Mouse (Mus musculus) liver, embryonic 15.5 days (tissue): Measurements from ENCODE around the gene Gas2l1. TPM values are rescaled to one million over a fixed set of nuclear protein-coding genes. Genes with fewer than 3 reads are reported as not detected.
A peak's percentile ranks its signal among the peaks of the same experiment; 100 is the strongest.

ENCODE experiments used
- ATAC-seq: fragments of 200-750 bp; cut with Nextera tagmentation; 2 replicates; pipeline ENCODE4 v1.8.0; 2017; ENCODE audit warnings: moderate number of reproducible peaks, mild to moderate bottlenecking, moderate library complexity; ENCODE audit not compliant: insufficient read depth
- H3K27ac ChIP-seq: fragments of 300-500 bp; sonication (generic); replicated peaks from 2 replicates; pipeline ENCODE4 v1.5.1; 2015; ENCODE audit warnings: mild to moderate bottlenecking, inconsistent platforms
- H3K27me3 ChIP-seq: fragments of 300-500 bp; sonication (generic); 2 replicates; pipeline ENCODE4 v1.6.1; 2015; ENCODE audit warnings: mild to moderate bottlenecking, inconsistent platforms
- H3K36me3 ChIP-seq: fragments of 300-500 bp; sonication (generic); replicated peaks from 2 replicates; pipeline ENCODE4 v1.6.1; 2015; ENCODE audit warnings: moderate library complexity, mild to moderate bottlenecking, inconsistent platforms
- H3K4me1 ChIP-seq: fragments of 300-500 bp; sonication (generic); replicated peaks from 2 replicates; pipeline ENCODE4 v1.6.1; 2015; ENCODE audit warnings: inconsistent platforms
- H3K4me2 ChIP-seq: fragments of 300-500 bp; sonication (generic); 2 replicates; pipeline ENCODE4 v1.6.1; 2015; ENCODE audit warnings: moderate library complexity, mild to moderate bottlenecking, inconsistent platforms
- H3K4me3 ChIP-seq: fragments of 300-500 bp; sonication (generic); replicated peaks from 2 replicates; pipeline ENCODE4 v1.5.1; 2015; ENCODE audit warnings: mild to moderate bottlenecking, inconsistent platforms
- H3K9ac ChIP-seq: fragments of 300-500 bp; sonication (generic); 2 replicates; pipeline ENCODE4 v1.6.1; 2015; ENCODE audit warnings: moderate library complexity, mild to moderate bottlenecking, inconsistent platforms
- H3K9me3 ChIP-seq: fragments of 300-500 bp; sonication (generic); replicated peaks from 2 replicates; pipeline ENCODE4 v1.6.1; 2016; ENCODE audit warnings: inconsistent platforms
- WGBS: fragments of 180-500 bp; shearing (Covaris S2); methylation state at CpG from one replicate; pipeline ENCODE4 v1.1.7; 2015; ENCODE audit warnings: mixed read lengths; ENCODE audit not compliant: insufficient replicate concordance; 5-methylcytosine and 5-hydroxymethylcytosine counted together
- microRNA-seq: library from miRNA; unstranded; fragments of <30 nt; microRNA quantifications from one replicate; pipeline ENCODE4, GENCODE M21; 2016
- polyA plus RNA-seq: library from polyadenylated mRNA; unstranded; fragments of >200 nt; fragmentation: Nextera tagmentation; extraction: Ambion mirVana; gene quantifications from 2 replicates; pipeline ENCODE4 v1.2.1, GENCODE M21; 2015

The Gas2l1 gene
- polyA plus RNA-seq, 1 experiment from 2014 or later, result 12.1 TPM

- peaks cover 44% of the 10 kb centered on the region for H3K36me3 ChIP-seq
Measured at GRCm38 (mm10) chr11:5010205-5010604, 54.9 kb downstream of the Gas2l1 start.

GRCm38 (mm10) chr11:5009354-5010074 is 55.6 kb downstream of the Gas2l1 start:
- 20% methylated on average over 3 of the region's 3 CpGs for WGBS
- peak overlapping the region; percentile 52 for H3K9ac ChIP-seq
- peaks cover 82% of the 10 kb centered on the region for H3K4me1 ChIP-seq
- H3K27me3 ChIP-seq, result no peaks in the 10 kb centered on the region
- H3K9me3 ChIP-seq, result no peaks in the 10 kb centered on the region
- peak overlapping the region; percentile 65 for H3K4me2 ChIP-seq
- peak overlapping the region; percentile 94 for H3K27ac ChIP-seq
- H3K4me3 ChIP-seq, result peak overlapping the region; percentile 52
- ATAC-seq, result peak; percentile 92
- peaks cover 38% of the 10 kb centered on the region for H3K36me3 ChIP-seq

More at GRCm38 (mm10) chr11:5010205-5010604, 54.9 kb downstream of the Gas2l1 start:
- no peak for ATAC-seq
- peak overlapping the region; percentile 65 for H3K4me2 ChIP-seq
- peak overlapping the region; percentile 52 for H3K4me3 ChIP-seq
- H3K4me1 ChIP-seq, result peaks cover 75% of the 10 kb centered on the region
- no peaks in the 10 kb centered on the region for H3K27me3 ChIP-seq
- H3K9ac ChIP-seq, result peak overlapping the region; percentile 52
- no peaks in the 10 kb centered on the region for H3K9me3 ChIP-seq
- H3K27ac ChIP-seq, result peak overlapping the region; percentile 94
- 38% methylated on average over 1 of the region's 1 CpGs for WGBS

- H3K27ac ChIP-seq, result peak overlapping the region; percentile 94
Measured at GRCm38 (mm10) chr11:5008867-5009266, 56.3 kb downstream of the Gas2l1 start.

GRCm38 (mm10) chr11:5007186-5007585 is 57.9 kb downstream of the Gas2l1 start:
- H3K27ac ChIP-seq, result peak overlapping the region; percentile 94

More at GRCm38 (mm10) chr11:5008867-5009266, 56.3 kb downstream of the Gas2l1 start:
- Histone ChIP-seq H3K27me3 (no peaks in the 10 kb centered on the region), H3K4me1 (peaks cover 83% of the 10 kb centered on the region), H3K36me3 (peaks cover 31% of the 10 kb centered on the region), H3K4me2 (peak overlapping the region; percentile 65), H3K9me3 (no peaks in the 10 kb centered on the region), H3K9ac (peak overlapping the region; percentile 5; the same call in 1 of the 2 replicates), H3K4me3 (peak overlapping the region; percentile 52)
- ATAC-seq, result peak; percentile 76
- WGBS, result 25% methylated on average over 3 of the region's 3 CpGs

GRCm38 (mm10) chr11:5005528-5005927 is 59.6 kb downstream of the Gas2l1 start:
- H3K4me3 ChIP-seq, result no peak overlapping the region
- peaks cover 23% of the 10 kb centered on the region for H3K36me3 ChIP-seq
- H3K27me3 ChIP-seq, result no peaks in the 10 kb centered on the region
- WGBS, result 81% methylated on average over 2 of the region's 2 CpGs
- H3K27ac ChIP-seq, result peak overlapping the region; percentile 80
- ATAC-seq, result no peak
- 0 out of 2 replicates have a peak overlapping the region, but pooled peaks have one; percentile 5 for H3K4me2 ChIP-seq
- H3K9me3 ChIP-seq, result no peaks in the 10 kb centered on the region
- H3K4me1 ChIP-seq, result peaks cover 88% of the 10 kb centered on the region
- 0 out of 2 replicates have a peak overlapping the region, but pooled peaks have one; percentile 10 for H3K9ac ChIP-seq

More at GRCm38 (mm10) chr11:5007186-5007585, 57.9 kb downstream of the Gas2l1 start:
- ATAC-seq, result no peak
- Histone ChIP-seq H3K4me1 (peaks cover 90% of the 10 kb centered on the region), H3K36me3 (peaks cover 24% of the 10 kb centered on the region), H3K9ac (no peak overlapping the region), H3K4me3 (no peak overlapping the region), H3K4me2 (no peak overlapping the region), H3K27me3 (no peaks in the 10 kb centered on the region), H3K9me3 (no peaks in the 10 kb centered on the region)
- 88% methylated on average over 1 of the region's 1 CpGs for WGBS

Small RNA genes lying within 50 kb of the gene (microRNA-seq; reads per million reads assigned to microRNA genes)
- gene Gm47296, result 1.5 reads per million

Other genes starting within 250 kb of the Gas2l1 start
- gene Nf2, start 215.8 kb downstream of the Gas2l1 start, polyA plus RNA-seq, result 13.5 and 13.8 TPM in 2 replicates
- 94.3 and 106 TPM in 2 replicates for gene Nipsnap1, start 191.4 kb downstream of the Gas2l1 start, polyA plus RNA-seq
- gene Thoc5, start 170.0 kb downstream of the Gas2l1 start, polyA plus RNA-seq, result 13.1 and 14.0 TPM in 2 replicates
- gene Nefh, start 117.3 kb downstream of the Gas2l1 start, polyA plus RNA-seq, result 0.07 and 0.10 TPM in 2 replicates
- 76.7 and 81.9 TPM in 2 replicates for gene Ap1b1, start 78.5 kb downstream of the Gas2l1 start, polyA plus RNA-seq
- 0.25 and 0.33 TPM in 2 replicates for gene Rasl10a, start 7.2 kb downstream of the Gas2l1 start, polyA plus RNA-seq
- 12.0 and 13.4 TPM in 2 replicates for gene Rhbdd3, start 33.6 kb upstream of the Gas2l1 start, polyA plus RNA-seq
- gene Ewsr1, start 33.9 kb upstream of the Gas2l1 start, polyA plus RNA-seq, result 255 and 279 TPM in 2 replicates
- 3.5 and 3.7 TPM in 2 replicates for gene Emid1, start 86.9 kb upstream of the Gas2l1 start, polyA plus RNA-seq
- 1.9 and 2.0 TPM in 2 replicates for gene Kremen1, start 196.2 kb upstream of the Gas2l1 start, polyA plus RNA-seq